Mouse (Mus musculus): ENCODE data around the gene Zfp827. TPM values are rescaled to one million over a fixed set of nuclear protein-coding genes. Genes with fewer than 3 reads are reported as not detected.

Gene Zfp827
- polyA plus RNA-seq, 1 experiment from 2014 or later: 14.9 TPM

DNA sequence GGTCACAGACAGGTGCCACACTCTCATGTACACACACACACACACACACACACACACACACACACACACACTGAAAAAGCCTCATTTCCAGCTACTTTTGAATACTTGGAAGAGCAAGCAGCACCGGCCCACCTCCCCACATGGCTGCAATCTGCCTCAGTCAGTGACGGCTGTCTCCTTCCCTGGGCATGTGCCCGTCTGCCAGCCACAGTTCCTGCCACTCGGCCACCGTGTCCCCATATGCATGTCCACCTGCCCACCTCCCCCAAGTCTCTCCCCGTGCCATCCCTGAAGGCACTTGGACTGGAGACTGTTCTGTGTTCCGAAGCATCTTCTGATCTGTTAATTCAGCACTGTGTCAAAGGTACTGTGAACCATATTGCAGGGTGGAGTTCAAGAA is 9.8 kb downstream of the Zfp827 start:
- no peak overlapping the region for H3K4me2 ChIP-seq (replicated peaks)
- no peak overlapping the region for H3K4me3 ChIP-seq
- no peak for ATAC-seq (ENCODE audit: low FRiP score, low read depth)
- no peak overlapping the region for H3K27ac ChIP-seq
- no peak overlapping the region for H3K9ac ChIP-seq
- WGBS: 89% methylated on average over 7 of the region's 7 CpGs
- peaks cover 18% of the 10 kb centered on the region for H3K4me1 ChIP-seq
- H3K27me3 ChIP-seq: no peaks in the 10 kb centered on the region
- H3K36me3 ChIP-seq: peaks cover 21% of the 10 kb centered on the region
- no peaks in the 10 kb centered on the region for H3K9me3 ChIP-seq

DNA sequence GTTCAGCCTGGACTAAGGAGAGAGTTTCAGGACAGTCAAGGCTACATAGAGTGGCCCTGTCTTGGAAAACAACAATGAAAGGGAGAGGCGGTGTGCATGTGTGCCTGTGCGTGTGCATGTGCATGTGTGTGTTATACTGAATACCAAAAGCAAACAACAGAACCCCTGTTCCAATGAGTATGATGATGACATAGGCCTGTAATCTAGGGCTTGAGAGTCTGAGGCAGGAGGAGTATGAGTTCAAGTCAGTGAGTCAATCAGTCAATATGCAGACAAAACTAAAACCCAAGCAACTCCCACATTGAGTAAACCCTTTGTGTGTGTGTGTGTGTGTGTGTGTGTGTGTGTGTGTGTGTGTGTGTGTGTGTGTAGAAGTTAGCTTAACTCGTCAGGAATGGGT is 13.2 kb downstream of the Zfp827 start:
- Histone ChIP-seq H3K4me3 (no peak overlapping the region), H3K9me3 (no peaks in the 10 kb centered on the region), H3K9ac (no peak overlapping the region), H3K4me1 (peaks cover 7% of the 10 kb centered on the region; the same call in 1 of the 2 replicates), H3K36me3 (peaks cover 21% of the 10 kb centered on the region), H3K4me2 (replicated peaks) (no peak overlapping the region), H3K27me3 (no peaks in the 10 kb centered on the region), H3K27ac (no peak overlapping the region)
- WGBS: 83% methylated on average over 3 of the region's 3 CpGs
- ATAC-seq (ENCODE audit: low FRiP score, low read depth): no peak

DNA sequence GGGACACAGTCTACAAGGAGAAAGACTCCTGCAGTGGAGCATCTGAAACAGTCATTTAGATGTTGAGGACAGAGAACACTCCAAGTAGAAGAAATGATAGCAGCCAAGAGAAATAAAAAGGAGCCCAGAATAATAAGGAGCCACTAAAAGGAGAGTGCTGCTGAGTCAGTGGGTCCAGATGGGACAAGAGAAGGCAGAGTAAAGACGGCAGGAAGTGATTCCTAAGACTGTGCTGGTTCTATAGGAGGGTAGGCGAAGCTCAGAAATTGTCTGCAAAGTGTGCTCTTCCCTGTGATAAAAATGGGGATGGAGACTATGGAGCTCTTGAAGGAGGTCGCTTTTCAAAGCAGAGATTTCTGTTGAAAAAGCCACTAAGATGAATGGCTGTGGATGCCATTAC is 14.0 kb downstream of the Zfp827 start:
- H3K9me3 ChIP-seq: no peaks in the 10 kb centered on the region
- H3K9ac ChIP-seq: no peak overlapping the region
- 82% methylated on average over 3 of the region's 3 CpGs for WGBS
- ATAC-seq (ENCODE audit: low FRiP score, low read depth): no peak
- no peak overlapping the region for H3K27ac ChIP-seq
- no peak overlapping the region for H3K4me3 ChIP-seq
- peaks cover 21% of the 10 kb centered on the region for H3K36me3 ChIP-seq
- H3K4me1 ChIP-seq: peaks cover 7% of the 10 kb centered on the region; the same call in 1 of the 2 replicates
- H3K27me3 ChIP-seq: no peaks in the 10 kb centered on the region
- H3K4me2 ChIP-seq (replicated peaks): no peak overlapping the region

- peaks cover 7% of the 10 kb centered on the region; the same call in 1 of the 2 replicates for H3K4me1 ChIP-seq
- ATAC-seq (ENCODE audit: low FRiP score, low read depth): no peak
- WGBS: 97% methylated on average over 5 of the region's 5 CpGs
- H3K36me3 ChIP-seq: peaks cover 13% of the 10 kb centered on the region
- H3K27me3 ChIP-seq: no peaks in the 10 kb centered on the region
- no peak overlapping the region for H3K4me2 ChIP-seq (replicated peaks)
- no peak overlapping the region for H3K9ac ChIP-seq
- no peak overlapping the region for H3K4me3 ChIP-seq
- no peak overlapping the region for H3K27ac ChIP-seq
- no peaks in the 10 kb centered on the region for H3K9me3 ChIP-seq
Observed at GRCm38 (mm10) chr8:79044673-79045072, 16.4 kb downstream of the Zfp827 start.

DNA sequence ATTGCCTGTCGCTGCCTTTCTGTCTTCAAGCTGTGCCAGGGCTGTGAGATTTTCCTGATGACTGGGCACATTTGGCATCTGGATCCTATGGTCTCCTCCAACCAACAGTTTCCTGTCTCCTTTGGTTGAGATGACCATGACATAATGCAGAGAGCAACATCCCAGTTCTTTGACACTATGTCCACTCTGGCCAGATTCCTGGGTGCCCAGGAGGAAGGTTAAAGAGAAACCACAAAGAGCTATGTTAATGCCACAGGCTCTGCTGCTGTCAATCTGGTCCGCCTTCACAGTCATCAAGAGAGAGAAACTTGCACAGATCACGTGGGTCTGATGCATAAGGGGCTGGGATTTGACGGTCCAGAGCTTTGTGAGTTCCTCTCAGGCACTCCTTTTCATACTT is 18.4 kb downstream of the Zfp827 start:
- Histone ChIP-seq H3K27ac (no peak overlapping the region), H3K36me3 (peaks cover 11% of the 10 kb centered on the region), H3K4me1 (peaks cover 7% of the 10 kb centered on the region; the same call in 1 of the 2 replicates), H3K9me3 (no peaks in the 10 kb centered on the region), H3K9ac (no peak overlapping the region), H3K27me3 (no peaks in the 10 kb centered on the region), H3K4me2 (replicated peaks) (no peak overlapping the region), H3K4me3 (no peak overlapping the region)
- ATAC-seq (ENCODE audit: low FRiP score, low read depth): no peak
- 82% methylated on average over 4 of the region's 4 CpGs for WGBS

DNA sequence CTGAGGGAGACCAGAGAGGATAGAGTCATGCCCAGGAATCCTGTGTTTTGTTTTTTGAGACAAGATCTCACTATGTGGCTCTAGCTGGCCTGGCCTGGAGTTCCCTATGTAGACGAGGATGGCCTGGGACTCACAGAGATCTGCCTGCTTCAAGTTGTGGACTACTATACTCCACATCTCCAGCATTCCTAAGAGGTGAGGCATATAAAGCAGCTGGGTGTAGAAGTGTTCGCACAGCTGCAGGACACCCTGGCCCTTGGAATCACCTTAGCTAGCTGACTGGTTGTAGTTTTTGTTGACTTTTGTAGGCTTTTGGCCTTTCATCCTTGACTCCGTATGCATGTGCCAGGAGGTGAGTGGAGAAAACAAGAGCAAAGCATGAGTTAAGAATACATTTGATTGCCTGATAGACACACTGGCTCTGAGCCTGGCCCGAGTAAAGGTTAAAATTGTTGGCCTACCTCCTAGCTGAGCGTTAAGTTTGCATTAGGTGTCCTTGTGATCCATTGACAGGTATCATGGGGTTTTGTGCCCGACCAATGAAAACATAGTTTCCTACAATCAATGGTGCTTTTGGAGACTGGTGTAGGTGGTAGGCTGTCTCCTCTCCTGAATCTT is 20.3 kb downstream of the Zfp827 start:
- Histone ChIP-seq H3K9ac (no peak overlapping the region), H3K4me2 (replicated peaks) (no peak overlapping the region), H3K36me3 (peaks cover 11% of the 10 kb centered on the region), H3K27ac (no peak overlapping the region), H3K4me3 (no peak overlapping the region), H3K9me3 (no peaks in the 10 kb centered on the region), H3K27me3 (no peaks in the 10 kb centered on the region), H3K4me1 (peaks cover 19% of the 10 kb centered on the region)
- ATAC-seq (ENCODE audit: low FRiP score, low read depth): no peak
- 89% methylated on average over 6 of the region's 6 CpGs for WGBS

DNA sequence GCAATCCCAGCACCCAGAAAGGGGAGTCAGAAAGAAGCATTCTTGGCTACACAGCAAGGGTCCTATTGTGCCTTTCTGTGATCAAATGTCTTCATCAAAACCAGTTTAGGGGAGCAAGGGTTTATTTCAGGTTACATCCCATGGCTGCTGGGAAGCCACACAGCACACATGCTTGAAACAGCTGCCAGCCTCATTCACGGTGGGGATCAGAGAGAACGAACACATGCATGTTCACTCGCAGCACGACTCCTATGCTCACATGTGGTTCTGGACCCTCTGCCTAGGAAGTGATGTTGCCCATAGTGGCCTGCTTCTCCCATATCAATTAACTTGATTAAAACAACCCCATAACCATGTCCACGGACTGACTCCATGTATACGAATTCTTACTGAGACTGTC is 26.0 kb downstream of the Zfp827 start:
- H3K27ac ChIP-seq: no peak overlapping the region
- ATAC-seq (ENCODE audit: low FRiP score, low read depth): no peak; the same call in 1 of the 2 replicates
- H3K9ac ChIP-seq: no peak overlapping the region
- H3K36me3 ChIP-seq: peaks cover 4% of the 10 kb centered on the region
- H3K27me3 ChIP-seq: no peaks in the 10 kb centered on the region
- H3K4me2 ChIP-seq (replicated peaks): no peak overlapping the region
- WGBS: 81% methylated on average over 6 of the region's 6 CpGs
- peaks cover 28% of the 10 kb centered on the region for H3K4me1 ChIP-seq
- no peaks in the 10 kb centered on the region for H3K9me3 ChIP-seq
- no peak overlapping the region for H3K4me3 ChIP-seq

GRCm38 (mm10) chr8:79057179-79057578 is 28.9 kb downstream of the Zfp827 start:
- Histone ChIP-seq H3K36me3 (peaks cover 21% of the 10 kb centered on the region), H3K27ac (no peak overlapping the region), H3K27me3 (no peaks in the 10 kb centered on the region), H3K4me1 (peaks cover 51% of the 10 kb centered on the region), H3K4me2 (replicated peaks) (no peak overlapping the region), H3K4me3 (no peak overlapping the region), H3K9ac (no peak overlapping the region), H3K9me3 (no peaks in the 10 kb centered on the region)
- 79% methylated on average over 3 of the region's 3 CpGs for WGBS
- ATAC-seq (ENCODE audit: low FRiP score, low read depth): no peak

- Histone ChIP-seq H3K4me1 (peaks cover 41% of the 10 kb centered on the region), H3K27me3 (no peaks in the 10 kb centered on the region), H3K9ac (no peak overlapping the region), H3K4me3 (no peak overlapping the region), H3K9me3 (no peaks in the 10 kb centered on the region), H3K36me3 (peaks cover 41% of the 10 kb centered on the region), H3K27ac (no peak overlapping the region), H3K4me2 (replicated peaks) (0 out of 2 replicates have a peak overlapping the region, but pooled peaks have one; percentile 2)
- WGBS: 47% methylated on average over 4 of the region's 4 CpGs
- no peak for ATAC-seq (ENCODE audit: low FRiP score, low read depth)
Observed at GRCm38 (mm10) chr8:79059361-79059760, 31.1 kb downstream of the Zfp827 start.

GRCm38 (mm10) chr8:79060013-79060609 is 31.9 kb downstream of the Zfp827 start:
- WGBS: 50% methylated on average over 19 of the region's 19 CpGs
- no peak overlapping the region for H3K4me2 ChIP-seq (replicated peaks)
- H3K4me1 ChIP-seq: peaks cover 36% of the 10 kb centered on the region
- no peaks in the 10 kb centered on the region for H3K27me3 ChIP-seq
- H3K27ac ChIP-seq: peak overlapping the region; percentile 10; the same call in 1 of the 2 replicates
- H3K4me3 ChIP-seq: no peak overlapping the region
- H3K36me3 ChIP-seq: peaks cover 45% of the 10 kb centered on the region
- H3K9ac ChIP-seq: no peak overlapping the region
- no peak; the same call in 1 of the 2 replicates for ATAC-seq (ENCODE audit: low FRiP score, low read depth)
- no peaks in the 10 kb centered on the region for H3K9me3 ChIP-seq

- Histone ChIP-seq H3K27me3 (no peaks in the 10 kb centered on the region), H3K9ac (no peak overlapping the region), H3K27ac (no peak overlapping the region), H3K36me3 (peaks cover 79% of the 10 kb centered on the region), H3K4me2 (replicated peaks) (no peak overlapping the region), H3K4me1 (peaks cover 7% of the 10 kb centered on the region), H3K9me3 (no peaks in the 10 kb centered on the region), H3K4me3 (no peak overlapping the region)
- WGBS: 82% methylated on average over 2 of the region's 2 CpGs
- peak; percentile 72 for ATAC-seq (ENCODE audit: low FRiP score, low read depth)
Observed at GRCm38 (mm10) chr8:79065924-79066323, 37.7 kb downstream of the Zfp827 start.

DNA sequence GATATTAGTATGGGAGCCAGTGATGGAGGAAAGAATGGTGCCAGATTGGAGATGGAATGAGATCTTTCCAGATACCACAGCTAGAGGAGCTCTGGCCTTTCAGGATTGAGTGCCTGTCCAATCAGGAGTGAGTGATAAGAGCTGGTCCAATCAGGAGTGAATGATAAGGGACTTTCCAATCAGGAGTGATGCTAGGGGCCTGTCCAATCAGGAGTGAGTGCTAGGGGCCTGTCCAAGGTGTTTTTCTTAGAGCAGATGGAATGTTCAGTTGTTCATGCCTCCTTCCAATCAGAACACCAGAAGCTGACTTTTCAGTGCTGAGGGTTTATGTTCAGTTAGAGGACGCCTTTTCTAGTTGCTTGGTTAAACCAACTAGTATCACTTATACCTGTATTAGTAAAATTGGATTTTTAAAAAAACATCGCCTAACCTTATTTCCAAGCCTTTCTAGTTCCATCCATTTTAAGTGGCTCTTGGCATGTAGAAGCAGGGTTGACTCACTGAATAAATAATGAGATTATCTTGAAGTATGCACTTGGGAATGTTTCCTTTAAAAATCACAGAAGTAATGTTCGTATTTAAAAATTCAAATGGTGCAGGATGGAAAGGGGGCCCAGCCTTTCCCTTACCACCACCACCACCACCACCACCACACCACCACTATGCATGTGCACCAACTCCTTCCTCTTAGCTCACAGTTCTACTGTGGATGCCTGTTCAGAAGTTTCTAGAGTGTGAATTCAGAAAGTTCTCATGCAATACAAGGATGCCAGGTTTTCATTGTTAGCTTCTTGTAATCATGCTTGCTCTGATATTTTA is 39.8 kb downstream of the Zfp827 start:
- H3K27ac ChIP-seq: no peak overlapping the region
- H3K9me3 ChIP-seq: no peaks in the 10 kb centered on the region
- H3K36me3 ChIP-seq: peaks cover 72% of the 10 kb centered on the region
- H3K4me3 ChIP-seq: no peak overlapping the region
- no peak overlapping the region for H3K4me2 ChIP-seq (replicated peaks)
- WGBS: 88% methylated on average over 3 of the region's 3 CpGs
- no peak overlapping the region for H3K9ac ChIP-seq
- no peaks in the 10 kb centered on the region for H3K4me1 ChIP-seq
- ATAC-seq (ENCODE audit: low FRiP score, low read depth): no peak
- H3K27me3 ChIP-seq: no peaks in the 10 kb centered on the region

All from limb, embryonic 13.5 days (tissue).